Mouse (Mus musculus): ENCODE measurements around the gene Hbb-bh2.
A peak's percentile ranks its signal among the peaks of the same experiment; 100 is the strongest.
"Not testable (repeated sequence)": the region's sequence is repeated elsewhere in the genome, so short reads cannot be mapped to it uniquely, and the experiment has no call there.

Hbb-bh2 gene

DNA sequence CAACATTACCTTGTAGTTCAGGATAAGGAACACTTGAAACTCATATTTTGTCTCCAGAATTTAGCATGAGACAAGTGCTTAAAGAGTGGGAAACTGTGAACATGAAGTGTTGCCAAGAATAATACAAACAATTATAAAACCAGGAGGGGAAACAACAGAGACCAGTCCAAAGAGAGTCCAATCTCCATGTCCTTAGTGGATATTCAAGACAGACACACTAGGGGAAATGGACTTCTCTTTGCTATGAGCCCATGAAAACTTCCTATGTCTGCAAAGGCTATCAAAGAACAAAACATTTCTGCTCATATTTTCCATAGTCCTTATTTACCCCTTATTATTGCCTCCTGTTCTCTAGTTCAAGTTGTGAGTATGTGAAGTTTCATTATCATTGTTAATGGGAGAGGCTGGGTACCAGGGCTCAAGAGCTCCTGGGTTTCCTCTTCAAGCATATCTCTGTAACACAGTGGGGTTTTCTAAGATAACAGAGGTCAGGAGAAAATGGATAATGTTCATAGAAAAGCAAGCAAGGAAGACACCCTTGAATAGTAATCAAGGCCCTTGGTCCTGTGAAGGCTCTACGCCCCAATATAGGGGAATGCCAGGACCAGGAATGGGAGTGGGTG lies 29.0 kb downstream of the Hbb-bh2 start:
- no peak for DNase-seq

GRCm38 (mm10) chr7:103810746-103811145 lies 29.6 kb downstream of the Hbb-bh2 start:
- DNase-seq: no peak

DNA sequence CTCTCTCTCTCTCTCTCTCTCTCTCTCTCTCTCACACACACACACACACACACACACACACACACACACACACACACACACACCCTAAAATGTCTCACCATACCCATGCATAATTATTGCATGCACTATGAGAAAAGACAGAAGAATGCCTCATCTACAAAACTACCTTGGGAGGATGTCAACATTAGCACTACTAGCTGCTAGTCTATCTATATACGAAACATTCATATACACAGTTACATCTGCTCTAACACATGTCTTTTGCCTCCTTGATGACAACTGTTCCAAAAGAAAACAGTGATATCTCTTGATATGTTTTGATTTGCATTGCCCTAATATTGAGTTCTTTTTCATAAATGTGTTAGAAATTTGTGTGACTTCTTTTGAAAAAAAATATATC lies 30.0 kb downstream of the Hbb-bh2 start:
- DNase-seq: no peak

- no peak for DNase-seq
These were observed 30.5 kb downstream of the Hbb-bh2 start for GRCm38 (mm10) chr7:103809801-103810155.

GRCm38 (mm10) chr7:103808971-103809800 lies 31.1 kb downstream of the Hbb-bh2 start:
- DNase-seq: no peak

- not testable (repeated sequence) for DNase-seq
These were observed 32.2 kb downstream of the Hbb-bh2 start for GRCm38 (mm10) chr7:103808120-103808519.

- DNase-seq: peak; percentile 15
These were observed 33.5 kb downstream of the Hbb-bh2 start for GRCm38 (mm10) chr7:103806856-103807255.

GRCm38 (mm10) chr7:103792669-103793388 lies 47.5 kb downstream of the Hbb-bh2 start:
- no peak for DNase-seq

GRCm38 (mm10) chr7:103791721-103792120 lies 48.6 kb downstream of the Hbb-bh2 start, which contains the start of gene Olfr67:
Gene Olfr67, minus strand, starts transcription at chr7:103791821.
- DNase-seq: no peak

Data from kidney, adult 9 months (tissue).